Mouse (Mus musculus): ENCODE measurements around the gene Rhox2c. TPM values are rescaled to one million over a fixed set of nuclear protein-coding genes. Genes with fewer than 3 reads are reported as not detected.
"Not testable (repeated sequence)": the region's sequence is repeated elsewhere in the genome, so short reads cannot be mapped to it uniquely, and the experiment has no call there.

Gene Rhox2c
- polyA plus RNA-seq (2015; fragmentation: Nextera tagmentation; extraction: Ambion mirVana), result not detected in 2 replicates

GRCm38 (mm10) chrX:37453380-37453779 is at the start of gene Rhox2c:
Gene Rhox2c, plus strand, starts transcription at chrX:37453680.
- 87% methylated on average over 7 of the region's 10 CpGs for WGBS
- not testable (repeated sequence) for H3K4me3 ChIP-seq (replicated peaks; ENCODE audit: low read length); ATAC-seq (ENCODE audit: insufficient read depth, low FRiP score)

GRCm38 (mm10) chrX:37411767-37412166 is 41.7 kb upstream of the Rhox2c start, which contains the start of gene Rhox2b:
Gene Rhox2b, plus strand, starts transcription at chrX:37412067.
- no CpG with 5 or more reads among the region's 9 CpGs for WGBS

More at GRCm38 (mm10) chrX:37453380-37453779, at the start of gene Rhox2c:
- not testable (repeated sequence) for H3K27me3 ChIP-seq (ENCODE audit: control insufficient read depth, insufficient read depth, low read length); H3K36me3 ChIP-seq (ENCODE audit: control insufficient read depth, insufficient read depth, low read length); H3K27ac ChIP-seq (ENCODE audit: low read length); H3K9ac ChIP-seq (ENCODE audit: low read length); H3K4me1 ChIP-seq (ENCODE audit: control insufficient read depth, insufficient read depth, low read length); H3K4me2 ChIP-seq (ENCODE audit: low read depth, low read length); H3K9me3 ChIP-seq (replicated peaks; ENCODE audit: control insufficient read depth, low read length)

GRCm38 (mm10) chrX:37432194-37432593 is 21.3 kb upstream of the Rhox2c start, which contains the start of gene Rhox4b:
Gene Rhox4b, plus strand, starts transcription at chrX:37432494.
- H3K27me3 ChIP-seq (ENCODE audit: control insufficient read depth, insufficient read depth, low read length); H3K4me3 ChIP-seq (replicated peaks; ENCODE audit: low read length); H3K9me3 ChIP-seq (replicated peaks; ENCODE audit: control insufficient read depth, low read length); H3K36me3 ChIP-seq (ENCODE audit: control insufficient read depth, insufficient read depth, low read length); H3K4me2 ChIP-seq (ENCODE audit: low read depth, low read length); ATAC-seq (ENCODE audit: insufficient read depth, low FRiP score); H3K27ac ChIP-seq (ENCODE audit: low read length); H3K4me1 ChIP-seq (ENCODE audit: control insufficient read depth, insufficient read depth, low read length); H3K9ac ChIP-seq (ENCODE audit: low read length): not testable (repeated sequence)
- WGBS, result 87% methylated on average over 14 of the region's 15 CpGs

More at GRCm38 (mm10) chrX:37411767-37412166, 41.7 kb upstream of the Rhox2c start, which contains the start of gene Rhox2b:
- H3K27me3 ChIP-seq (ENCODE audit: control insufficient read depth, insufficient read depth, low read length); H3K4me2 ChIP-seq (ENCODE audit: low read depth, low read length); H3K4me3 ChIP-seq (replicated peaks; ENCODE audit: low read length); H3K9ac ChIP-seq (ENCODE audit: low read length); H3K9me3 ChIP-seq (replicated peaks; ENCODE audit: control insufficient read depth, low read length); ATAC-seq (ENCODE audit: insufficient read depth, low FRiP score); H3K4me1 ChIP-seq (ENCODE audit: control insufficient read depth, insufficient read depth, low read length); H3K36me3 ChIP-seq (ENCODE audit: control insufficient read depth, insufficient read depth, low read length); H3K27ac ChIP-seq (ENCODE audit: low read length): not testable (repeated sequence)

GRCm38 (mm10) chrX:37458285-37458684 is 4.8 kb downstream of the Rhox2c start, which contains the start of gene Rhox3c:
Gene Rhox3c, plus strand, starts transcription at chrX:37458585.
- not testable (repeated sequence) for H3K4me1 ChIP-seq (ENCODE audit: control insufficient read depth, insufficient read depth, low read length); H3K9me3 ChIP-seq (replicated peaks; ENCODE audit: control insufficient read depth, low read length); H3K27me3 ChIP-seq (ENCODE audit: control insufficient read depth, insufficient read depth, low read length); H3K9ac ChIP-seq (ENCODE audit: low read length); ATAC-seq (ENCODE audit: insufficient read depth, low FRiP score); H3K27ac ChIP-seq (ENCODE audit: low read length); H3K4me2 ChIP-seq (ENCODE audit: low read depth, low read length); H3K4me3 ChIP-seq (replicated peaks; ENCODE audit: low read length); H3K36me3 ChIP-seq (ENCODE audit: control insufficient read depth, insufficient read depth, low read length)
- 83% methylated on average over 3 of the region's 4 CpGs for WGBS

- not testable (repeated sequence) for H3K4me2 ChIP-seq (ENCODE audit: low read depth, low read length); H3K4me3 ChIP-seq (replicated peaks; ENCODE audit: low read length); H3K9me3 ChIP-seq (replicated peaks; ENCODE audit: control insufficient read depth, low read length); ATAC-seq (ENCODE audit: insufficient read depth, low FRiP score); H3K27me3 ChIP-seq (ENCODE audit: control insufficient read depth, insufficient read depth, low read length); H3K36me3 ChIP-seq (ENCODE audit: control insufficient read depth, insufficient read depth, low read length); H3K4me1 ChIP-seq (ENCODE audit: control insufficient read depth, insufficient read depth, low read length); H3K9ac ChIP-seq (ENCODE audit: low read length); H3K27ac ChIP-seq (ENCODE audit: low read length)
- WGBS, result 93% methylated on average over 14 of the region's 14 CpGs
Measured at GRCm38 (mm10) chrX:37480037-37480436, 26.6 kb downstream of the Rhox2c start, which contains the start of gene Rhox4c. Gene Rhox4c, plus strand, starts transcription at chrX:37480337.

- H3K4me3 ChIP-seq (replicated peaks; ENCODE audit: low read length); H3K9me3 ChIP-seq (replicated peaks; ENCODE audit: control insufficient read depth, low read length); H3K36me3 ChIP-seq (ENCODE audit: control insufficient read depth, insufficient read depth, low read length); H3K4me2 ChIP-seq (ENCODE audit: low read depth, low read length); H3K27me3 ChIP-seq (ENCODE audit: control insufficient read depth, insufficient read depth, low read length); H3K9ac ChIP-seq (ENCODE audit: low read length); H3K27ac ChIP-seq (ENCODE audit: low read length); ATAC-seq (ENCODE audit: insufficient read depth, low FRiP score); H3K4me1 ChIP-seq (ENCODE audit: control insufficient read depth, insufficient read depth, low read length): not testable (repeated sequence)
- WGBS, result 96% methylated on average over 15 of the region's 18 CpGs
Measured at GRCm38 (mm10) chrX:37514059-37514458, 60.6 kb downstream of the Rhox2c start, which contains the start of gene Rhox4d. Gene Rhox4d, plus strand, starts transcription at chrX:37514359.

Other genes starting within 250 kb of the Rhox2c start
- not detected in 2 replicates for gene Gm9, start 242.6 kb upstream of the Rhox2c start, polyA plus RNA-seq (2015; fragmentation: Nextera tagmentation; extraction: Ambion mirVana)
- gene Rhox1, start 231.4 kb upstream of the Rhox2c start, polyA plus RNA-seq (2015; fragmentation: Nextera tagmentation; extraction: Ambion mirVana), result not detected in 2 replicates
- not detected in 2 replicates for gene Rhox2a, start 208.7 kb upstream of the Rhox2c start, polyA plus RNA-seq (2015; fragmentation: Nextera tagmentation; extraction: Ambion mirVana)
- gene Rhox3a, start 203.8 kb upstream of the Rhox2c start, polyA plus RNA-seq (2015; fragmentation: Nextera tagmentation; extraction: Ambion mirVana), result 0.28 TPM in 1 of 2 replicates, not detected in the other
- not detected in 2 replicates for gene Rhox4a, start 188.3 kb upstream of the Rhox2c start, polyA plus RNA-seq (2015; fragmentation: Nextera tagmentation; extraction: Ambion mirVana)
- not detected in 2 replicates for gene Rhox3a2, start 73.7 kb upstream of the Rhox2c start, polyA plus RNA-seq (2015; fragmentation: Nextera tagmentation; extraction: Ambion mirVana)
- gene Rhox4a2, start 62.8 kb upstream of the Rhox2c start, polyA plus RNA-seq (2015; fragmentation: Nextera tagmentation; extraction: Ambion mirVana), result not detected in 2 replicates
- not detected in 2 replicates for gene Rhox2b, start 41.6 kb upstream of the Rhox2c start, polyA plus RNA-seq (2015; fragmentation: Nextera tagmentation; extraction: Ambion mirVana)
- gene Rhox4b, start 21.2 kb upstream of the Rhox2c start, polyA plus RNA-seq (2015; fragmentation: Nextera tagmentation; extraction: Ambion mirVana), result not detected in 2 replicates
- gene Rhox3c, start 4.9 kb downstream of the Rhox2c start, polyA plus RNA-seq (2015; fragmentation: Nextera tagmentation; extraction: Ambion mirVana), result not detected in 2 replicates
- gene Rhox4c, start 26.7 kb downstream of the Rhox2c start, polyA plus RNA-seq (2015; fragmentation: Nextera tagmentation; extraction: Ambion mirVana), result not detected in 2 replicates
- gene Rhox2d, start 39.7 kb downstream of the Rhox2c start, polyA plus RNA-seq (2015; fragmentation: Nextera tagmentation; extraction: Ambion mirVana), result not detected in 2 replicates
- not detected in 2 replicates for gene Rhox4d, start 60.7 kb downstream of the Rhox2c start, polyA plus RNA-seq (2015; fragmentation: Nextera tagmentation; extraction: Ambion mirVana)
- not detected in 2 replicates for gene Rhox2e, start 76.8 kb downstream of the Rhox2c start, polyA plus RNA-seq (2015; fragmentation: Nextera tagmentation; extraction: Ambion mirVana)
- not detected in 2 replicates for gene Rhox3e, start 88.3 kb downstream of the Rhox2c start, polyA plus RNA-seq (2015; fragmentation: Nextera tagmentation; extraction: Ambion mirVana)
- not detected in 2 replicates for gene Rhox4e, start 103.7 kb downstream of the Rhox2c start, polyA plus RNA-seq (2015; fragmentation: Nextera tagmentation; extraction: Ambion mirVana)
- not detected in 2 replicates for gene Rhox2f, start 117.7 kb downstream of the Rhox2c start, polyA plus RNA-seq (2015; fragmentation: Nextera tagmentation; extraction: Ambion mirVana)
- gene Rhox3f, start 127.3 kb downstream of the Rhox2c start, polyA plus RNA-seq (2015; fragmentation: Nextera tagmentation; extraction: Ambion mirVana), result not detected in 2 replicates
- not detected in 2 replicates for gene Rhox4f, start 154.0 kb downstream of the Rhox2c start, polyA plus RNA-seq (2015; fragmentation: Nextera tagmentation; extraction: Ambion mirVana)
- gene Rhox3g, start 174.9 kb downstream of the Rhox2c start, polyA plus RNA-seq (2015; fragmentation: Nextera tagmentation; extraction: Ambion mirVana), result not detected in 2 replicates
- gene Rhox2g, start 189.8 kb downstream of the Rhox2c start, polyA plus RNA-seq (2015; fragmentation: Nextera tagmentation; extraction: Ambion mirVana), result not detected in 2 replicates
- gene Rhox4g, start 197.6 kb downstream of the Rhox2c start, polyA plus RNA-seq (2015; fragmentation: Nextera tagmentation; extraction: Ambion mirVana), result not detected in 2 replicates
- not detected in 2 replicates for gene Rhox3h, start 215.1 kb downstream of the Rhox2c start, polyA plus RNA-seq (2015; fragmentation: Nextera tagmentation; extraction: Ambion mirVana)
- not detected in 2 replicates for gene Rhox2h, start 219.6 kb downstream of the Rhox2c start, polyA plus RNA-seq (2015; fragmentation: Nextera tagmentation; extraction: Ambion mirVana)